Mouse (Mus musculus): Measurements from ENCODE around the gene Pgam1. TPM values are rescaled to one million over a fixed set of nuclear protein-coding genes. Genes with fewer than 3 reads are reported as not detected.
"Not testable (repeated sequence)": the region's sequence is repeated elsewhere in the genome, so short reads cannot be mapped to it uniquely, and the experiment has no call there.

The Pgam1 gene
- total RNA-seq (2015; ENCODE audit: low replicate concordance) = 102 and 109 TPM in 2 replicates
- total RNA-seq (2017; ENCODE audit: low replicate concordance) = 17.3 and 26.3 TPM in 2 replicates

DNA sequence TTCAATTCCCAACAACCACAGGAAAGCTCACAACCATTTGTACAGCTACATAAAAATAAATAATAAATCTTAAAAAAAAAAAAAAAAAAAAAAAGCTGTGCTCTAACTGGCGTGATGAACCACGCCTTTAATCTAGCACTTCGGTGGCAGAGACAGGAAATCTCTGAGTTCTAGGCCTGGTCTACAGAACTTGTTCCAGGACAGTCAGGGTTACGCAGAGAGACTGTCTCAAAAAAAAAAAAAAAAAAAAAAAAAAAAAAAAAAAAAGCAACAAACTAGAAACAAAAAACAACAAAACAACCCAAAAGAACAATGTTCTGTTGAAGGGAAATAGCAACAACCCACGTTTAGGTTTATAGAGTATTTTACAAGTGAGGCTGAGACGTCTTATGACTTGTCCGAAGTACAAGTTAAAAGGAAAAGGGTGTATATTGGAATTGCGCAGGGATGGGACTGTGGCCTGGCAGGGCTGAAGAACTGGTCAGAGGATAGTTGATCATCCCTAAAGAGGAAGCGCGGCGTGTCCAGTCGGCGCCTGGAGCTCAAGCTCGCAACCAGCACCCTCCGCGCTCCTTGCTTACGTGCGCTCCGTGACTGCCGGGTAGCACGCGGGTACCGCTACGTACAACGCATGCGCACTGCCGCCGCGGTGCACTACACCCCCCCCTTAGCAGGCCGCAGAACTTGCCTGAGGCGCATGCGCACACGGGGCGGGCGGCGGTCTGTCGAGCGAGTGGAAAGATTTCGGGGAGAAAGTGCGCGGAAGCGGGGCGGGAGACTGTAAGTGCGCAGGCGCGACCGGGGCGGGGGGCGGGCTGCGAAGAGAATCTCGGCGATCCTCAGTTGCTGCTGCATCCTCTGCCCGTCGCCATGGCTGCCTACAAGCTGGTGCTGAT, at the start of gene Pgam1:
Pgam1 (plus strand) TSS at position 746 of the 896 bp plus-strand sequence.
- peak; percentile 93 for ATAC-seq (replicated peaks; ENCODE audit: low FRiP score, poor library complexity, severe bottlenecking)

DNA sequence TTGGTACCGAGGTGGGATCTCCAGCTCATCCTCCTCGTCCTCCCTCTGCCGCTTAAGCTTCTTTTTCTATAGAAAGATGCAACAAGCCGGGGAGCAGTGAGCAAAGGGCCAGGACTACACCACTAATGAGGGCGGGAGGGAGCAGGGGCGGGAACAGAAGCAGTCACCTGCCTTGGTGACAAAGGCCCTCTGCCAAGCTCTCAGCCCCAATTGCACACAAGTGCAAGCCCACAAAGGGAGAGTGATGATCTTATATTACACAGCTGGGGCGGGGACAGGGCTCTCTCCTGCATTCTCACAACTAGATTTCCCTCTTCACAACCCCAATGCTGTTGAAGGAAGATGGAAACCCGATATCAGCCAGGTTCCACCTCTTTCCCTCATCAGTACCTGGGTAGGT, 45.0 kb upstream of the Pgam1 start:
- ATAC-seq (replicated peaks; ENCODE audit: low FRiP score, poor library complexity, severe bottlenecking) = no peak

DNA sequence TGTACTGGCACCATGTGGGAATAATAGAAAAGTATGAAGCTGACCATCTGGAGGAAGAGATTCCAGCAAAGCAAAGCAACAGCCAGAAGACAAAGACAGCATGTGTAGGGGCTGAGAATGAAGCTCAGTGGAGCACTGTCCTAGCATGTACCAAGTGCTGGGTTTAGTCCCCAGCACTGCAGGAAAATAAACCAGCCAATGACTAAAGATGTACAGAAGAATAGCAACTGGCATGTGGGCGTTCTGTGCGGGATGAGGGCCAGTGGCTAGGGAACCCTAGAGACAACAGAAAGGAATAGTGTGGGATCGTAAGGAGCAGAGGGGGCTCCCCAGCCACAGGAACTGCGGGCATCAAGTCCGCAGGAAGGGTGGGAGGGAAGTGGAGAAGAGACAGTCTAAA, 42.4 kb upstream of the Pgam1 start:
- no peak for ATAC-seq (replicated peaks; ENCODE audit: low FRiP score, poor library complexity, severe bottlenecking)

DNA sequence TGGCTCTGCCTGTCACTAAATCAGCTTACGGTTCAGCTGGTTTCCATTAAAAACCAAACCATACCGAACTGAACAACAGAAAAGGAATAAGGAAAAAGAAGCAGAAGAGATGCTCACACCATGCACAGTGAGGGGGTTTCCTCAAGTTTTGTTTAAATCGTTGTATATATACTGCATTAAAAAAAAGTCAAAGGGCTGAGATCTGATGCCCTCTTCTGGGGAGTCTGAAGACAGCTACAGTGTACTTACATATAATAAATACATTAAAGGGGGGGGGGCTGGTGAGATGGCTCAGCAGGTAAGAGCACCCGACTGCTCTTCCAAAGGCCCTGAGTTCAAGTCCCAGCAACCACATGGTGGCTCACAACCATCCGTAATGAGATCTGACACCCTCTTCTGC, 41.8 kb upstream of the Pgam1 start:
- ATAC-seq (replicated peaks; ENCODE audit: low FRiP score, poor library complexity, severe bottlenecking) = not testable (repeated sequence)

DNA sequence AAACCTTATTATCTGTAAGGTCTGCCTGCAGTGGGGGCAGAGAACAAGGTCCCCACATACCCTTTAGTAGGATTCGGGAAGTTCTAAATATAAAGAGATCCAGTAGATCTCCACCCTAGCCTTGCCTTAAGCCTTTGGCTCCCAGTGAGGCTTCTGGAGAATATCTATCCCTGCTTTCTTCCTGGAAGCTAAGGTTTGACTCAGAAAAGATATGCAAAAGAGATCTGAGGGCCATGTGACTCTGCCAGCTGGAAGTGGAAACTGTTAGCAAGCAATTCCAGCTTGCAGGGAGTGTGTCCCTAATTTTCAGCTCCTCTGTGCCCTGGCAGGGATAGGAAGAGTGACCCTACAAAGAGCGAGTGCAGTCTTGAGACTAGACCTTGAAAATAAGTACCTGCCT, 39.4 kb upstream of the Pgam1 start:
- no peak for ATAC-seq (replicated peaks; ENCODE audit: low FRiP score, poor library complexity, severe bottlenecking)

DNA sequence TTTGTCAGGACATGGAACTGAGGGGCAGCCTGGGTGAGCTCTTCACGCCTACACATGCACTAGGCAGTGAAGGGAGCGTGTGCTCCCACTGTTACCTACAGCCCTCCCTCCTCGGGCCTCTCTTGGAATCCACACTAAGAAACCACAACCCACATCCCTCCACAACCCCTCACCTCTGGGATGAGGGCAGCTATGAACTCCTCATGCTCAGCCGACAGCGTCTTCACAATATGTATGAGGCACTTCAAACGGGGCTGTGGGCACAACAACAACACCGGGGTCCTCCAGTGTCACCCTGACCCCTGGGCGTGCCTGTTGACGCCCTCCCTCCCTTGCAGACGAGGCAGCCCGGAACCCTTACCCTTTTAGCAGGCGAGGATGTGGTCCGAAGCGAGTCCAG, 37.4 kb upstream of the Pgam1 start:
- ATAC-seq (replicated peaks; ENCODE audit: low FRiP score, poor library complexity, severe bottlenecking) = no peak

DNA sequence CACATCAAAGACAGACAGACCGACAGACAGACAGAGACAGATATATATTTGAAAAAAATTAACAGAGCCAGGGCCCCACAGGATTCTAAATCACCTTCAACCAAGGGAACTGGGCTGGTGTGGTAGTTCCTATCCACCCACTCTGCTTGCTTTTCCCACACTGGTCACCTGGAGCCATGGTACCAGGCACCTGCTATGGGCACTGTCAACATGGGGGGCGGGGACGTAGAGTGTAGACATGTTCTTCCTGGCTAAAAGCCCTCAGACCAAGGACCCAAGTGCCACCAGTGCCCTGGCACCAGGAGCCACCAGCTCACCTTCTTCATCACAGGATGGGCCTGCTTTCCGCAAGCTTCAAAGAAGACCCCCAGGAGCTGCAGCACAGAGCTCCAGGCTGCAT, 29.9 kb upstream of the Pgam1 start:
- ATAC-seq (replicated peaks; ENCODE audit: low FRiP score, poor library complexity, severe bottlenecking) = no peak

DNA sequence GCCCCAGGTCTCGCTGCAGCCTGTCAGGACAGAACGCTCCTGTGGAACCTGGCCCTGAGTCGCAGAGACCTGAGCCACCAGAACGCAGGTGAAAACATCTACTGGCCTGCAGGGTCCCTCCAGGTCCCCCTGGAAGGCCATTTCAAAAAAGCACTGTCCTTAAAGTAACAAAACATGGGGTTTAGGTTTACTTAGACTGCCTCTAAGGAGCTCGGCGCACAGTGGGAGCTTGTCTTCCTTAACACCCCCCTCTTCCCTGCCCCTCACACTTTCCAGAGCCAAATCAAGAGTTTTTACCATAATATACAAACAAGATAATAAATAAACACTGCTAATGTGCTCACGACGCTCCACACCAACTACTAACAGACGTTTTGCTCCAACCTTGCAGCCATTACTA, 27.8 kb upstream of the Pgam1 start:
- ATAC-seq (replicated peaks; ENCODE audit: low FRiP score, poor library complexity, severe bottlenecking) = no peak

DNA sequence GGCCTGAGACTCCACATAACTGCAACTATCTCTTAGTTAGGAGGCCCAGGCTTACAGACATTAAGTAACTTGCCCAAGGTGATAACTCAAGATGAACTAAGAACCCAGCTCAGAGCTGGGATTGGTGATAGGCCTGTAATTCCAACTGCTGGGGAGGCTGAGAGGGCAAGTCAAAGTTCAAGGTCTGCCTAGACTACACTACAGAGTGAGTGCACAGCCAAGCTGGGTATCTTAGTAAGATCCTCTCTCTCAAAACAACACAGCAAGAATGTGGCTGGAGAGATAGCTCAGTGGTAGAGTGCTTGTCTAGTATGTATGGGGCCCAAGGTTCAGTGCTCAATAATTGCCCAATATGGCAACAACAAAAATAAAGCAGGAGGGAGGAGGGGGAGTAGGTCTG, 23.5 kb upstream of the Pgam1 start:
- no peak for ATAC-seq (replicated peaks; ENCODE audit: low FRiP score, poor library complexity, severe bottlenecking)

DNA sequence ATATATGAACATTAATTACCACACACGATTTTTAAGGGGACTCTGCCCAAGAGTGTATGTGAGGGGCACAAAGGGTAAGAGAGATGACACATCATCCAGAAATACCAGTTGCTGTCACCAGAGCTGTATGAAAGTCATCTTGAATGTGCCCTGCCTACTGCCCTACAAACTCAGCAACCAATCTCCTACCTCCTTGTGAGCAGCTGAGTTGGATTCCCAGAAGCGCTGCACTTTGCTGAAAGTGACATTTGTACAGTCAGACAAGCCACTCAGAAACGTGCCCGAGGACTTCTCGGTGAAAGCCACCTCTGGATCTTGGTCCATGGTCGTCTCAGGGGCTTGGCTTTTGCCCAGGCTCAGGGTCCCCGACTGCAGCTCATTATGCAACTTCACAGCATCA, 16.8 kb upstream of the Pgam1 start:
- no peak for ATAC-seq (replicated peaks; ENCODE audit: low FRiP score, poor library complexity, severe bottlenecking)

DNA sequence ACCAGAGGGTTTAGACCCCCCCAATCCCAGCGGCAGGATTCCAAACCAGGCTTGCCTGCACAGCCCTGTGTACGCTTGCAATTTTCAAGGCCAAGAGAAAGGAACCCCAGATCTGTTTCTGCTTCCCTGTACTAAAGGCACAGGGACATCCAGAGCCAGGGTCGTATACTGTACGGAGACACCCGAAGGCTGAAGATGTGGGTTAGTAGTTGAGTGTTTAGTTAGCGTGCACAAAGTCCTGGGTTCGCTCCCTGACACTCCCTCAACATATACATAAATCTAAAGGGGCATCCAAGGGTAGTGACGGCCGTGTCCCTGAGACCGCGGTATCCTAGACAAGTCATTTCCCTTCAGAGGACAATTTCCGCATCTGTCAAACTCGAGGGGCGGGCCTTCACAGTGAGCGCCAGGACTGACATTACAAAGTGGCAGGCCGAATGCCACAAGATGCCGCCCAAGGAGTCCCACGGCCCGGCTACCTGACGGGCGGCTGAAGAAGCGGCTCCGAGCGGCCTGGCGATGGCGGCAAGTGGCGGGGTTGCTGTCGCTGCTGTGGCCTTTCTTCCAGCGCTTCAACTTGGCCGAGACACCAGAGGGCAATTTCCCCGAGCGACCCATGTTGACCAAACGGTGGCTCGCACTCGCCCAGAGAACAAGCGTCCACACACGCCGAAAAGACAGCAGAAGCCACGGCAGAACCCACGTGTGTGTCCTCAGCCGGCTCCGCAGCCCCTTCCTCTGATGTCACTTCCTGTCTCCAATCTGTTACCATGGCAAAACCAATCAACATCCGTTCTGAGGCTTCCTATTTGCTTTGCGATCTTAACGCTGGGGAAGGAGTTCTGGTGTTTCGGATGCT, 16.0 kb upstream of the Pgam1 start, which contains the start of gene Rrp12:
Rrp12 (minus strand) TSS at position 714 of the 859 bp plus-strand sequence.
- peak; percentile 94 for ATAC-seq (replicated peaks; ENCODE audit: low FRiP score, poor library complexity, severe bottlenecking)

DNA sequence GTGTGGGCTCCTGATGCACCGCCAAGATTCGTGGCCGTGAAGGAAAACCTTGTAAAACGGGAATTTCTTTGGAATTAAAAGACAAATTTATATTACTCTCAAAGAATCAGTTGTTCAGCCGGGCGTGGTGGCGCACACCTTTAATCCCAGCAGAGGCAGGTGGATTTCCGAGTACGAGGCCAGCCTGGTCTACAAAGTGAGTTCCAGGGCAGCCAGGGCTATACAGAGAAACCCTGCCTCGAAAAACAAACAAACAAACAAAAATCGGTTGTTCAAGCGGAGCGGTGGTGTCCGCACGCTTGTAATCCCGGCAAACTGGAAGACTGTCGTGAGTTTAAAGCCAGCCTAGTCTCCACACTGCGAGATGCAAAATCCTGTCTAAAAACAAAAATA, 15.4 kb upstream of the Pgam1 start:
- ATAC-seq (replicated peaks; ENCODE audit: low FRiP score, poor library complexity, severe bottlenecking) = no peak

DNA sequence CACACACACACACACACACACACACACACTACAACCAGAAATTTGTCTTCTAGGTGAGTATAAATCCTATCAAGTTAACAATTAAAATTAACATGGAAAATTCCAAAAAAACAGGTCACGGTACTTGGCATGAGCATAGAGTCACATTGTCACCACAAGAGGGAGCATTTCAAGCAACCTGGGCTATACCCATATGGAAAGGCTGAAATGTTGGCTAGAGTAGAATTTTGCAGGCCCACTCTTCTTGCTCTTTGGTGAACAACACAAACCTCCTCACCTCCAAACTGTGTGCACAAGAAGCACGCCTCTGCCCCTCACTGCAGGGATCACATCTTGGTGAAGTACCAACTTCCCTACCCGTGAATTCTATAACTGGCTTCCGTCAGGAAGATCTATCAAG, 12.9 kb upstream of the Pgam1 start:
- ATAC-seq (replicated peaks; ENCODE audit: low FRiP score, poor library complexity, severe bottlenecking) = 0 out of 2 replicates have a peak, but pooled peaks have one; percentile 47

DNA sequence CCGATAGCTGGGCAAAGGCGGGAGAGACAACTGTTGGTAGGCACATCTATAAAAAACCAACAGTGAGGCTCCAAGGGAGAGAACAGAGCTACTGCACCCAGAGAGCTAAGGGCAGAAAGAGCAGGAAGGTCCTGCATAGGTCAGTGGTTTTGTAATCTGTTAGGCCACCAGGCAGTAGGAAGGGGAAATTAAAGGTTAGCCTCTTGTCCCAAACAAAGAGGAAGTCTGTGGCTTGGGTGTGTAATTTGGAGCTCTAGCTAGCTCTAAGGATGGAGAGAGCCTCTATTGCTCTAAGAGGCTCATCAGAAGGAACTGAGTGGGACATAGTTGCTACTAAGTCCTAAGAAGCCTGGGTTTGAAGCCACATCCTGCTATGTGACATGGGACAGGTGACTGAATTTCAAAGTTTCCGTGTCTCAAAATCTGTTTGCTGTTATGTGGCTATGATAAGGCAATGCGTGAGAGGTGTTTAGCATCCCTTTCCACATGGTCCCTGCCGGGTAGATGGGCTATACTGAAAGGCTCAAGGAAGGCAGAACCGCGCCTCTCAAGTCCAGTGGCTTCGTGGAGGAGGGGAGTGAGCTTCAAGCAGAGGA, 11.1 kb upstream of the Pgam1 start:
- no peak for ATAC-seq (replicated peaks; ENCODE audit: low FRiP score, poor library complexity, severe bottlenecking)

DNA sequence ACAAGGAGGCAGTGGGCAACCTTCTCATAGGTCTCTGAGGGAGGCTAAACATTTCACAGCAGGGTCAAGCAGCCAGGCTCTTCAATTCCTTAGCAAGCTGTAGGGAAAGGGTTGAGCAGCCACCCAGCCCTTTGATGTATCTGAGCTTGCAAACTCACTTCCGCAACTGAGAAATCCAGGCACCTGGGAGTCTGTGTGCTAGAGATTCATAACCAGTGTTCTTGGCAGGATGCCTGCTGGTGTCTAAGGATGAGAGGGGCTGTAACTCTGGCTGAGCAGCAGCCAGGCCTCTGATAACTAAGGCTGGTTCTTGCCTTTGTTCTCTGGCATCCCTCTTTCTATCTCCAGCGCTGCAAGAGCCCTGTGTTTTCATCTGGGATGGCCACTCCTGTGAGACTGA, 10.0 kb upstream of the Pgam1 start:
- ATAC-seq (replicated peaks; ENCODE audit: low FRiP score, poor library complexity, severe bottlenecking) = no peak

DNA sequence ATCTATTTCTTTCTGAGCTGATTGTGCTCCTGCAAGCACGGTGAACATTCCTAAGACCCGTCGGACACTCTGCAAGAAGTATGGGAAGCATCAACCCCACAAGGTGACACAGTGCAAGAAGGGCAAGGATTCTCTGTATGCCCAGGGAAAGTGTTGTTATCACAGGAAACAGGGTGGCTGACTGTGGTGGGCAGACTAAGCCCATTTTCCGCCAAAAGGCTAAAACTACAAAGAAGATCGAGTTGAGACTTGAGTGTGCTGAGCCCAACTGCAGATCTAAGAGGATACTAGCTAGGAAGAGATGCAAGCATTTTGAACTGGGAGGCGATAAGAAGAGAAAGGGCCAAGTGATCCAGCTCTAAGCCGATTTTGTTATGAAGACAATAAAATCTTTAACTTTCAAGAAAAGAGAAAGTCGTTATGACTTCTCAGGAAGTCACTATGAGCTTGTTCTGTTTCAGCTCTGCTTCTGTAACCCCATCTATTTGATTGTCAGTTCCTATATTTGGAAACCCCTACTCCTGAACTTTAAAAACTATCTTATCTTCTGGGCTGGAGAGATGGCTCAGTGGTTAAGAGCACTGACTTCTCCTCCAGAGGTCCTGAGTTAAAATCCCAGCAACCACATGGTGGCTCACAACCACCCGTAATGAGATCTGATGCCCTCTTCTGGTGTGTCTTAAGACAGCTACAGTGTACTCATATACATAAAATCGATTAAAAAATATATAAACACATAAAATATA, 8.7 kb upstream of the Pgam1 start:
- no peak for ATAC-seq (replicated peaks; ENCODE audit: low FRiP score, poor library complexity, severe bottlenecking)

DNA sequence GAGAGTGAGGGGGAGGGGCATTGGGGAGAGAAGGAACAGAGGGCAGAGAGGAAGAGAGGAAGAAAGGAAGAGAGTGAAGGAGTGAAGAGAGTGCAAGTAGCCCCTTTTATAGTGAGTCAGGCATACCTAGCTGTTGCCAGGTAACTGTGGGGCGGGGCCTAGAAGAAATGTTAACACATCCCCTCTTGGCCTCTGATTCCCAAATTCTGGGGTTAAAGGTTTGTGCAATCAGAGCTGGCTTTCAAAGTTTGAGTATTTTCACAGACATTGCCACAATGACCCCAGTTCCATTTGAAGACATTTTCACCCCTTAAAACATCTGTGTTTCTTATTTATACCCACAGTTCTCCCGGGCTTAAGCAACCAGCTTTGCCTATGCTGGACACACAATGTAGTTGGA, 6.5 kb upstream of the Pgam1 start:
- ATAC-seq (replicated peaks; ENCODE audit: low FRiP score, poor library complexity, severe bottlenecking) = no peak

DNA sequence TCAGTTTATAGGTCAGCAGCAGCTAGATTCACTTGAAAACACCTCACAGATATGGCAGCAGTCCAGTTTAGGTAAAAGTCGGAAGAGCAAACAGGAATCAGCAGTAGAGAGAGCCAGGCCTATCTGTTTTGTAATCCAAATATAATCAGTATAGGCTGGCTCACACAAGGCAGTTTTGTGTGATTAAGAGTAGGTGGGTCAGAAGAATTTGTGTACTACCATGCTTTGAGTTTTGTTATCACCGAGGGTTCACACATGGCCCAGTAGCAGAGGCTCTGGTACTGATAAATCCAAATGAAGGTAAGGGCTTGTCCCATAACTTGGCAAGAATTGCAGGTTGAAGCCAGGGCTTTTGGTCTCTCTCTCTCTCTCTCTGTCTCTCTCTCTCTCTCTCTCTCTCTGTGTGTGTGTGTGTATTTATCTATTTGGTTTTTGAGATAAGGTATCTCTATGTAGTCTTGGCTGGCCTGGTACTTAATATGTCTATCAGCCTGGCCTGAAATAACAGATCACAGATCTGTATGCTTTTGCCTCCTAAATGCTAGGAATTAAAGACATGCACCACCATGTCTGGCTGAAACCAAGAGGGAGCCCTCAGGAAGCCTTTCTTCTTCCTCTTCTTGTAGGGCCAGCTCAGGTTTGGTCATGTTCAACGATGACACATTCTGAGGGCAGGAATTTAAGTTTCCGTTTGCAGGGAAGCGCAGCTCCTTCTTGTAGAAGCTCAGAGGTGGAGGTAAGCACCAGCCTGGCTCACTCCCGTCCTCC, 5.2 kb upstream of the Pgam1 start:
- no peak for ATAC-seq (replicated peaks; ENCODE audit: low FRiP score, poor library complexity, severe bottlenecking)
